Mouse (Mus musculus) heart, postnatal 4 days (tissue): ENCODE results near the gene Cadps. TPM values are rescaled to one million over a fixed set of nuclear protein-coding genes. Genes with fewer than 3 reads are reported as not detected.

Source experiments
- DNase-seq: peaks from one replicate; pipeline ENCODE4 v3.0.0; 2021
- total RNA-seq, 2 experiments: library from RNA; stranded (reverse); gene quantifications; 2 replicates each; pipeline ENCODE4 v1.2.3; 2021

Gene Cadps
- total RNA-seq, 2 experiments from 2014 or later, result 0.47 to 0.52 TPM

DNA sequence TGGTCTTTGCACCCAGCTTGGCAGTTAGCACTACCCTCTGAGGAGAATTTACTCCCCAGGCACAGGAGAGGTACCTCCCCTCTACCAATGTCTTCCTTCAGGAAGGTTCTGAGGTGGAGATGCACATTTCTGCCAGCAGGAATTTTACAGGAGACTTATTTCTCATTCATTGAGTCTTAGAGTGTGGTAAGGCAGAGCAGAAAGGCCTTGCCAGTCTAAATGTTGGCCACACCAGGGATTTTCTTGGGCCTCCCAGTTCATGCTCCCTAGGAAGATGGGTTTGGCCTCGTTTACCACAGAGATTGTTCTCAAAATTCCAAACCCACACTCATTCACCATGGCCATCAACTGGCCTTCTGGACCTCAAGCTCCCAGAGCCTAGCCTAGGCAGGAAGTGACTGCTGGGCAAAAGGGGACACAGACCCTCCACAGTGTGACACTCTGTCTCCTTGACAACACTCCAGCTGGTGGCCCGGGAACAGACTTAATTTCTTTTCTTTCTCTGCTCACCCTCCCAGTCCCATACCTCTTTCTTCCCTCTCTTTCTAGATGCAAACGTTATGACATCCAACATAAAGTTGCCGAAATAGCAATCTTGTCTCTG, 434.6 kb downstream of the Cadps start:
- DNase-seq, result no peak

- DNase-seq, result no peak
Measured at GRCm38 (mm10) chr14:12387176-12387575, 435.7 kb downstream of the Cadps start.

DNA sequence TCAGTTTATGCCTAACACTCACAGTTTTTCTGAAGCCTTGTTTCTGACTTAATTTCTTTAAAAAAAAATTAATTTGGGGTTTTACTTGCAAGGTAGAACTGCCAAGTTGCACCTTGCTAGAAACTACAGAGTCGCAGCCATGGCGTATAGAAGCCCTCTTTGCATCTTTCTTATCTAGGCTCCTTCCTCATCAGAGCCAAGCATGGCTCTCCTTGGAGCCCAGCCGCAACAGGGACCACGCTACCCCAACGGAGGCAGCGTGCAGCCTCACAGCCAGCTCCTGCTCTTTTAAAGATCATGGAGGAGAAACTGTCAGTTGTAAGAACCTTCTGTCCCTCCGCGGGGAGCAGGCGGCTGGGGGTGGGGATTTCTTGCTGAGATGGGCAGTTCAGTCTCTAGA, 445.0 kb downstream of the Cadps start:
- no peak for DNase-seq

GRCm38 (mm10) chr14:12377289-12377688, 445.6 kb downstream of the Cadps start:
- DNase-seq, result no peak

DNA sequence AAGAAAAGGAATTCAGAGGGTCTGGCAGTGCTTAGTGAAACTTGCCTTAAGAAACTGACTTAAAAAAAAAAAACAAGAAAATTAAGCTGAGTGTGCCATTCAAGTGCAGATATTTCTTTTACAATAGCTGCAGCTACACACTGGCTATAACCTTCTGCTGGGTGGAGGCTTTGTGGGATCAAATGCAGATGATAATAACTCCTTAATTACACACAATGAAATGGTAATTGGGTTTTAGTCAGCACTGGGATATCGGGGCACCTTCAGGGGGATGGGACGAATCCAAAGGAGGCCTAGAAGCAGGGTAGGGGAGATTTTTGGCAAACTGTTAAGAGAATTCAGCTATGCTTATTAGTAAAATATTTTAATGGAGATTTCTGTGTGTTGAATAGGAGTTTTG, 447.4 kb downstream of the Cadps start:
- DNase-seq, result no peak

GRCm38 (mm10) chr14:12350271-12350916, 472.5 kb downstream of the Cadps start:
- no peak for DNase-seq

DNA sequence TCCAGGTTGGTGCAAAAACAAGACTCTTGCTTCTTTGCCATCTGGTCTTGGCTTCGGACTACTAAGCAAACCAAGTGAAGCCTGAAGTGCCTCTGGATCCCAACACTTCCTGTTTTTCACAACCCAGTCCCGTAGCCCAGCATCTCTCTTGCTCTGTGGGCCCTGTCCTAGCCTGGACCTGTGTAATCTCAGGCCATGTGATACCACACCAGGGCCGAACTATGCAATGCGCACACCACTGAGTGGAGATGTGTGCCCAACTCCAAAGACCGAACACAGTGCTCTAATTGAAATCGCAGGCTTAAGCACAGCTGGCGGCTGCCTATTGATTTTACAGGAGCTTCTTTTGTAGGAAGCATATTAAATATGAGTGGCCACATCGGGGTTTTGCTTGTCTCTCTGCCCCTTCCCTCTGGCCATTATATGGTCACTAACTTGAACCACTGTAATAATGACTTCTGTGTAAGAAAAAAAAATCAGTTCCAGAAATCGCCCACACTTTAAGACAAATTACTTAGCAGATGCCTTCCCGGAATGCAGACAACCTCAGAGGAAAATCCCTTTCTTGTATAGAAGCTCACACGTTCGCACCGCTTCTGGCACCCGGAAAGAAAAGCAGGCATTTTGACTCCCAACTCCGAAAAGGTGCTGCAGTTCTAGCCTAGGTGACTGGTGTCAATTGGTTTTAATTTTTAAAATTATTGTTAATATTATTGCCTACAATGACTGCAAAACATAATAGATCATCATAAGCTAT, 473.4 kb downstream of the Cadps start:
- no peak for DNase-seq

DNA sequence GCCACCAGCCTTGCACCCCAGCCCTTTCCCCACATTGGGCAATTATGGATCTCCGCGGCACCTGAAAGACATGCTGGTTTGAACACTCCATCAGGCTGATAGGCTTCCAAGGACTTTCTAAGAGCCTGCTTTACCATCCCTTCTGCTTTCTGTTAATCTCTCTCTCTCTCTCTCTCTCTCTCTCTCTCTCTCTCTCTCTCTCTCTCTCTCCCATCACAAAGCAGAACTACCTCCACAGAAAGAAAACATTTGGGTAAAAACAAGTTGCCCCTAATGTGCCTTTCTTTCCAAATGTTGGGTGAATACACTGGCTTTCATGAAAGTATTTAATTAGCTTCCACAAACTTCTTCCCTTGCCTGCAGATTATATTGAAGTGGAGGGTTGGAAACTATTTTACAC, 474.8 kb downstream of the Cadps start, which contains the start of gene Fezf2:
TSS of gene Fezf2 (minus strand) at position 101 of the 400 bp plus-strand sequence.
- DNase-seq, result no peak

- DNase-seq, result no peak
Measured at GRCm38 (mm10) chr14:12346865-12347600, 475.8 kb downstream of the Cadps start.

DNA sequence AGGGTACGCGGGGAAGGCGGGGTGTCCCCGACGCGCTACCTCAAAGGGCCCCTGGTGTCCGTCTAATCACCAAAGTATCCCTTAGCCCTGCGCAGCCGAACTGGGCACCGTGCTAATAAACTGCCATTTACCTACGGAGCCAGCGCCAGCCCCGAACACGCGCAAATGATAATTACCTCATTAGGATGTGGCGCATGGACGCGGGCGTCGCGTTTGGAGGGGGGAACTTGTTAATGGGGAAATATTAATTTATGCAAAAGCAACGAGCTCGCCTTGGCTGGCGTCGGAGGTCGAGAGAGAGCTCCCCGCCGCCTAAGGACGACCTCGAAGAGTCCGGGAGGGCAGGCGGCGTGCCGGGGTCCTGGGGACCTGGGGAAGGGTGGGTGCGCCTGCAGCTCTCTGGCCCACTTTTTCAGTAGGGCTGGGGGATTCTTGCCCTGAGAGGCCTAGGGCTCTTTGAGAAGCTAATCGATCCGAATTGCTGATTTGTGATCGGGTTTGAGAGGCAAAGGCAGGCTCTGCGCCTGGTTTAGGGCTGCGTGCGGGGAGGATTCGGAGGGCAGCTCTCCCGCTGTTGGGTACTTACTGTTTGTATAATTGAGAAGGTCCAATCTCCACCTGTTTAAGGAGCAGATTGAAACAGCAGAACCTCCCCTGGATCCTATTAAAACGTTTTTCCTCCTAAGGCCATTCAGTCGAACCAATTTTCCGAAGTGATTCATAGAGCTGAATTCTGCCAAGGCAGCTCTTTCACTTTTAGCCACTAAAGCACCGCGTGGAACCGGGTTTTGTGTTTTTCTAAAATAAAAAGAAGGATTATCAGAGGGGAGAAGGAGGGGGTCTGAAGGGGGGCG, 476.6 kb downstream of the Cadps start:
- DNase-seq, result no peak

- no peak for DNase-seq
Measured at GRCm38 (mm10) chr14:12345241-12345921, 477.5 kb downstream of the Cadps start.

DNA sequence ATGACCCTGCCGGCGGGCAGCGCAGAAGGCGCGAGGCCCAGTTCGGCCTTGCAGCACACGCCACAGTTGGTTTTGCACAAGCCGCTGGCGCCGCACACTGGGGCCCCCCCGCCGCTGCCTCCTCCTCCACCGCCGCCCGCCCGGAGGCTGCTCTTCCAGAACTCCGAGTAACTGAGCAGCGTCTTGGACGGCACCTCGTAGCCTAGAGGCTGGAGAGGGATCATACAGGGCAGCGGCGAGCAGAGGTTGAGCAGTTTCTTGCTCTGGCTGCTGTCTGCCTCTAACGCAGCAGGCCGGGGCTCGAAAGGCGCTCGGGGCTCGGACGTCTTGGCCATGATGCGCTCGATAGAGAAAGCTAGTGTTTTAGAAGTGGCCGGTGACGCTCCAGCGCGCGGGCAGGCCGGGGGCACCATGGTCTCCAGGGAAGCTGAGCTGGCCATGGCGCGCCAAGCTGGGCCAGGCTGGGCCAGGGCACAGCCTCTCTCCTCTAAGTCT, 478.1 kb downstream of the Cadps start:
- no peak for DNase-seq

DNA sequence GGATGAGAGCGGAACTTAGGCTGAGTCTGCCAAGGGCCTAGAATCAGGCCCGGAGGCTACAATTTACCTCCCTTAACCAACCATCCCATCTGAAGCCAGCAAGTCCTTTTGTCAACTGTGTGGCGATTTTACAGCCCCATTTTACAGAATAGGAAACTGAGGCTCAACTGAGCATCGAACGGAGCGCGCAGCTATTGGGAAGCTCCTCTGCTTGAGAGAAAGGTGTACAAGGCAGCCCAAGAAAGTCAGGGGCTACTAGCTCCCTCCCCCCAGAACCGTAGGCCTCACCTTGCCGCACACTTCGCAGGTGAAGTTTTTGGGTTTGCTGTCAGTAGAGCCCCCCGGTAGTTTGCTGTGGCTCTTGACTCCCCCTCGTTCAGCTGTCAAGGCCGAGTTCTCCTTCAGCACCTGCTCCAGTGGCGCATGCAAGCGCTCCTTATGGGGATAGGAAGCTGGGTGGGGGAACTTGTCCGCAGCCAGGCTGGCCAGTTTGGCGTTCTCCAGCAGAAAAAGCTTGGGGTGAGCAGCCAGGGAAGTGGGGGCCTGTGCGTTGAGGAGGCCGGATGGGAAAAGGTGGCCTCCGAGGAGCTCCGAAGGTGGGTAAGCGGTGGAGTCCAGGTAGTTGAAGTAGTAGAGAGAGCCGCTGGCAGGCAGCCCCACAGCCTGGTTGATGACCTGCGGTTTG, 478.7 kb downstream of the Cadps start:
- DNase-seq, result no peak

- no peak for DNase-seq
Measured at GRCm38 (mm10) chr14:12343451-12343941, 479.4 kb downstream of the Cadps start.

- no peak for DNase-seq
Measured at GRCm38 (mm10) chr14:12342458-12343131, 480.3 kb downstream of the Cadps start.

DNA sequence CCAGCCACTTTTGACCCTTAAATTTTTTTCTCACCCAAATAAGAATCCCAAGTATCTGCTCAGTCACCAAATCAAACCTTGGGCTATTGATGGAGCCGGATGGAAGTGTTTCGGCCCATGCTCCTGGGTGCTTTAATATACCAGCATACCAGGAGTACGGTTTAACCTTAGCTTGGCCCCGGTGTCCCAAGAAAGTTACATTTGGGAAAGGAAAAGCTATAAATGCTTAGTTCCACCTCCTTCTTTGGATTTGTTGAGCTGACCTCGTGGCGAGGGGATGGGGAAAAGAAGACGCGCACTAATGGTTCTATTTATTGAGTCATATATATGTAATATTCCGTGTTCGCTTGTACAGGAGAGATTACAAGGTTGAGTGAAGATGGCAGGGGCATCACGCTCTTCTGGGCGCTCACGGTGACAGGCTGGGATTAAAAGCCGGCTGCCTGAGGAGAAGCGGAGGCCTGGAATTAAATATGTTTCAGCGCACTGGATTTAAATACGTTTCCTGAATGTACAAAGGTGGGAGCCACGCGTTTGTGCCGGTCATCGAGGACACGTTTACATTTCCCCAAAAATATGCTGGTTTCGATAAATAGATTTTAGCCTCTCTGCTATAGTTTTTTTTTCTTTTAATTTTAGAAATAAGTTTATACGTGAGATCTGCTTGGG, 481.0 kb downstream of the Cadps start:
- DNase-seq, result no peak

DNA sequence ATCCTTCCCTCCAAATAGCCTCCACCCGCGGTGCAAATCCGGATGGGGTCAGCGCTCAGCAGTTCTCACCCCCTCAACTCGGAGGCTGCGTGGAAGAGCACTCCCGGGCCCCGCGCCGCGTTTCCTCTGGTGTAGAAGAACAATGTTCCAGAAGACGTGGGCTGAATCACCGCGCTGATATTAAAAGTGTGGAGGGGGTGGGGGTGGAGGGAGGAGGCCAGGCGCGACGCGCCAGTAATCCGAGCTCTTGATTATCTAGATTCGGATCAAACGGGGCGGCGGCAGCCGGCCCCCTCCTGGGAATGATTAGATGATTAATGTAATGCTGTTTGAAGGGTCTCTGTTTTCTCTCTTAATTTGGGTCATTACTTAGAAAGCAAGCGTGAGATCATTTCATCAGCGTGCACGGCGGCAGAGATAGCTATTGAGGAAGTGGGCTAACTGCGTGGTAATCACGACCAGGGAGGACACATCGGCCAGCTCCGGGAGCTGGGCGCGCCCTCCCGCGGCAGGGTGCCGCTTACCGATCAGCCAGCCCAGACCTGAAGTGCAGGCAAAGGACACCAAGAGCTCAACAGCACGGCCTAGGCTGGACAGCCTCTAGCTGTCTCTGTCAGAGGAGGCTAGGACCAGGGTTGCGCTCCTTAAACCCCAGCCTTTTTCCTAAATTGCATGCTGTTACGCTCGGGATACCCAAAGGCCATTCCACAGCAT, 481.6 kb downstream of the Cadps start:
- no peak for DNase-seq
